Mouse (Mus musculus): ENCODE data around the gene Psap.
A peak's percentile ranks its signal among the peaks of the same experiment; 100 is the strongest.

The Psap gene

DNA sequence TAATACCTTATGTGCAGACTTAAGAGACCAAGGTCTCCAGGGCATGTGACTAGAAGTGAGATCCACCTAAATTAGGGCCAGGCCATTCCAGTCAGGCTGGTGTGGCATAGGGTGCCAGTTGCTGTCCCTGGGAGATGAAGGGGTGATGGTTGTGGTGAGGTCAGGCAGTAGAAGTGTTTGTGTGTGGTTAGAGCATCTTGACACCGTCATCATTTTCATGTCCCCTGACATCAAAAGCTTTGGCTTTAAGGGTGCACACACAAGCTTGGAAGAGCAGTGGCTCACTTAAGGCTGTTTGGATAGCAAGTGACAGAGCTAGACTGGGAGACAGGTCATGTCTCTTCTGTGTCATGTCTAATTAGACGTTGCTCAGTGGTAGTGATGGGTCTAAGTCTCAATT is 10.3 kb downstream of the Psap start:
- DNase-seq (ENCODE audit: low spot score): no peak

DNA sequence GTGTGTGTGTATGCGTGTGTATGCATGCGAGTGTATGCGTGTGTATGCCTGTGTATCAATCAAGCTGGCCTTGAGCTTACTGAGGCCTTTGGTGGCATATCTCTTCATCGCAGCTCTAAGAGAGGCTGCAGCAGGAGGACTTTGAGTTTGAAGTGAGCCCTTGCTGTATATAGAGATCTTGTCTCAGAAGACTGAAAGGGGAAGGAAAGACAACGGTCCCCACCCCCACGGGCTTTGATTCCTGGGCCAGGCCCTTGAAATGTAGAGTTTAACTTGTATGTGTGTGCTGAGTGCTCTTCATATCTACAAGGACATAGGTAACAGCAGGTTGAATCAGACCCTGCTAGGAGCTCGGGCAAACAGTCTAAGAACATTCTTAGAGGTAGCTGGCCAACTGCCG is 11.8 kb downstream of the Psap start:
- DNase-seq (ENCODE audit: low spot score): no peak

- no peak for DNase-seq (ENCODE audit: low spot score)
Observed at GRCm38 (mm10) chr10:60290026-60290738, 12.8 kb downstream of the Psap start.

DNA sequence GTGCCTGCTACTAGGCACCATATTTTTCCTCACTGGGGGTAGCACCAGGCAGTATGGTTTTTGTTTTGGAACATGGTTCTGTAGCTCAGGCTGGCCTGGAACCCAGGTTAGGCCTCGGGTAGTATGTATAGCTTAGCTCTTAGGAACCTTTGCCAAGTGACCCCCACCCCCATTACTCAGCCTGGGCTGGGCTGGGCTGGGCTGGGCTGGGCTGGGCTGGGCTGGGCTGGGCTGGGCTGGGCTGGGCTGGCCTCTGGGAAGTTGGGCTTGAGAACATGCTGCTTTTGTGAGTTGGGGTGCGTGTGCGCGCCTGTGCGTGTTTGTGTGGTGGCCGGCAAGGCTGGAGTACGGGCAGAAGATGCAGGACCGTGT is 13.3 kb downstream of the Psap start:
- no peak for DNase-seq (ENCODE audit: low spot score)

DNA sequence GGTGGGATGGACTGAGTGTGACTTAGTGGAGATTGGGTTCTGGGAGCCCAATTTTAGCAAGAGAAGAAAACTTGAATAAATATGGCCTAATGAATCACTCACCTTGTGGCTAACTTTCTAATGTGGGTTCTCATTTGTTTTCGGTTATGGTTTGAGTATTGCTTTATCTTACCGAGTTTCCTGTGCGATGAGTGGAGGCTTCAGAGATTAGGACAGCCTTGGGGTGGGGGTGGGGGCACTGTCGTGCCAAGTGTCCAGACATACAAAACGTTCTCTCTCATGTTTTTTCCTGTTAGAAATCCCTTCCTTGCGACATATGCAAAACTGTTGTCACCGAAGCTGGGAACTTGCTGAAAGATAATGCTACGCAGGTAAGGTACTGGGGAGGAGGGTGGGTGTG is 14.8 kb downstream of the Psap start:
- no peak for DNase-seq (ENCODE audit: low spot score)

DNA sequence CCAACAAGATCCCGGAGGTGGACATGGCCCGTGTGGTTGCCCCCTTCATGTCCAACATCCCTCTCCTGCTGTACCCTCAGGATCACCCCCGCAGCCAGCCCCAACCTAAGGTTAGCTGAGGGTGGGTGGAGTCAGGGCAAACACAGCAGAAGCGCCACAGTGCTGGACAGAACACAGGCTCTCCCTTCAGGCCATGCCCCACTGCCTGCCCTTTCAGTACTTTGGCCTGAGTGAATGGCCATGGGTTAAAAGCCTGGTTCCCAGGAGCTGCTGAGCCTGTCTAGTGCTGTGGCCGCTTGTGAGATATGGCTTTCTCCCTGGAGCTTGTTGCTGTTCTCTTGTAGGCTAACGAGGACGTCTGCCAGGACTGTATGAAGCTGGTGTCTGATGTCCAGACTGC is 17.2 kb downstream of the Psap start:
- no peak for DNase-seq (ENCODE audit: low spot score)

DNA sequence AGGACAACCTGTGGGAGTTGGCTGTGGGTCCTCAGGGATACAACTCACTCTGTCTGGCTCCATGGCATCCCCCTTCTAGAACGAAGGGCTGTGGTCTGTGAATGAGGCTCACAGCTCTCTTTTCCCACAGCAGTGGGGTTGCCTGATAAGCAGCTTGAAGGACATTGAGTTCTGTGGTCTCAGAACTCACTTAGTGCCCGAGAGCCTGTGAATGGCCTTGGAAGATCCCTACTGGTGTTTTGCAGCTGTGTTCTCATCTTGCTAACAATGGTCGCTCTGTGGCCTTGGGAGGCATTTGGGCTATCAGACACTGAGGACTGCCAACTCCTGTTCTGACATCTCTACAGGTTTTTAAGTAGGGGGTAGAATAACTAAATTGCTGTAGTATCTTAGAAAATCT is 17.9 kb downstream of the Psap start:
- no peak for DNase-seq (ENCODE audit: low spot score)

DNA sequence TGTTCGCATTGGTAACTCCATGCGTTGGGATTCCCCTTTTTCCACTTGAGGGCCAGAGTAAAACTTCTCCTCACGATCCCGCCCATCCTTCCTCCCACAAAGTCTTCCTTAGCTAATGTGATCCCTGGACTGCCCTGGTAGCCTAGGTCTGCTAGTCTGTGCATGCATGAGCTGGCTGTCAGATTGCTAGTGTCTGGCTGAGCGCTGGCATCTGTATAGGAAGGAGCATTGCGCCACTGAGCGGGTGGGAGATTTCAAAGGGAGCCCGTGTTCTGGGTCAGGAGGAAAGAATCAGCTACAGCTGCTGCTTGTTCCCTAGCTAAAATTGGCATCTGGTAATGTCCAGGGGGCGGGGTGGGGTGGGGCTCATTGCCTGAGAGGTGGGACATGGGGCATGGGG is 18.6 kb downstream of the Psap start:
- DNase-seq (ENCODE audit: low spot score): no peak

DNA sequence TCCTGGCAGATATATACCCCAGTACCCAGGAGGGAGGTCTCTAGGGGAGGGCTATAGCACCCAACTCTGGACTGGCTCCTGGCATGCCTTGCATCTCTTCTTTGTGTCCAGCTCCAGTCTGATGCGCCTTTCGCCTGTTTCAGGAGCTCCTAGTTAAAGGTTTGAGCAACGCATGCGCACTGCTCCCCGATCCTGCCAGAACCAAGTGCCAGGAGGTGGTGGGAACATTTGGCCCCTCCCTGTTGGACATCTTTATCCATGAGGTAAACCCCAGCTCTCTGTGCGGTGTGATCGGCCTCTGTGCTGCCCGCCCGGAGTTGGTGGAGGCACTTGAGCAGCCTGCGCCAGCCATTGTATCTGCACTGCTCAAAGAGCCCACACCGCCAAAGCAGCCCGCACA is 22.2 kb downstream of the Psap start:
- DNase-seq (ENCODE audit: low spot score): no peak

- no peak for DNase-seq (ENCODE audit: low spot score)
Observed at GRCm38 (mm10) chr10:60303419-60303818, 26.0 kb downstream of the Psap start.

DNA sequence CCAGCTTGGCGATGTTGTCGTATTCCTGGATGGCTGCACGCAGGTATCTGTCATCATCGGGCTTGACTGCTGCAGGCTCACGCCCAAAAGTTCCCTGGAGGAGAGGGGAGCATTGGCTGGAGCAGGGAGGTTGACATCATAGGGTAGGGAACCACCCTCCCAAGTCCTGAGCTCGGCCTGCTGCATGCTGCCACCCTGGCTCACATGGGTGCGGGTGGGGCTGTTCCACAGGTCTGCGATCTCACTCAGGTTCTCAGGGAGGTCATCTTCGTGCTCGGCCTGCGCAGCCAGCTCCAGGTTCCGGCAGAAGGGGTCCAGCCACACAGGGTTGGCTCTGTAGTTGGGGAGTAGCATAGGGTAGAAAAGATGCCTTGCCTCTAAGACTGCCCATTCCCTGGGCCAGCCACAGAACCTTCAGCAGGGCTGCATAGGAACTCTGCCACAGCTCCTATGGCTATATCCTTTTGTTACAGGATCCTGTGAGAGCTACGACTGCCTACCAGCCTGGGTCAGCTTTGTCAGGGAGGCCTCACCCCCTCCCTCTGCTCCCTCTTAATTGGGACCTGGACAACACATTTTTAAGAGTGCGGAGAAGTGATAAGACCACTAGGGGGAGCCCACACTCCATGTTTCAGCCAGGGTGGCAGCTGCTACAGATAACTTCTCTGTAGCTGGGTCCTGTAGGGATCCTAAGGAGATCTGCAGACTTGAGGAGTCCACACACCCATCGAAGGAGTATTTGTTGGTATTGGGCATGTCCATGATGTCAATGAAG is 27.6 kb downstream of the Psap start:
- peak; percentile 92 for DNase-seq (ENCODE audit: low spot score)

- no peak for DNase-seq (ENCODE audit: low spot score)
Observed at GRCm38 (mm10) chr10:60310629-60311028, 33.2 kb downstream of the Psap start.

DNA sequence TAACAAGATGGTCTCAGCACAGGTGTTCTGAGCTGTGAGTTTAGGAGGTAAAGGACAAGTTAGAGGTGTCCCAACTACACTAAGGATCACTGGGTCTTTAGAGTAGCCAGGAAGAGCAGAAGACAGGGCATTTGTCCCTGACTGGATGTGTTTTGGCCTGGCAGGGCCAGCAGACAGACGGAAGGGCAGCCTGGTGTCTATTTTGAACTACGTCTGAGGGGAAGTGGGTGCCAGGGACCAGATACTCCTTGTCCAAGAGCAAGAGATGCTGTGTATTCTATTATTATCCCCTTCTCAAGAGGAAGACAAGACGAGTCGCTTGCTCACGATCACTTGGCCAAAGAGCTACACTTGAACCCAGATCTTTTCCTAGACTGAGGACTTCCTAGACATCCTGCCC is 36.2 kb downstream of the Psap start:
- no peak for DNase-seq (ENCODE audit: low spot score)

- DNase-seq (ENCODE audit: low spot score): no peak
Observed at GRCm38 (mm10) chr10:60316166-60316565, 38.7 kb downstream of the Psap start.

DNA sequence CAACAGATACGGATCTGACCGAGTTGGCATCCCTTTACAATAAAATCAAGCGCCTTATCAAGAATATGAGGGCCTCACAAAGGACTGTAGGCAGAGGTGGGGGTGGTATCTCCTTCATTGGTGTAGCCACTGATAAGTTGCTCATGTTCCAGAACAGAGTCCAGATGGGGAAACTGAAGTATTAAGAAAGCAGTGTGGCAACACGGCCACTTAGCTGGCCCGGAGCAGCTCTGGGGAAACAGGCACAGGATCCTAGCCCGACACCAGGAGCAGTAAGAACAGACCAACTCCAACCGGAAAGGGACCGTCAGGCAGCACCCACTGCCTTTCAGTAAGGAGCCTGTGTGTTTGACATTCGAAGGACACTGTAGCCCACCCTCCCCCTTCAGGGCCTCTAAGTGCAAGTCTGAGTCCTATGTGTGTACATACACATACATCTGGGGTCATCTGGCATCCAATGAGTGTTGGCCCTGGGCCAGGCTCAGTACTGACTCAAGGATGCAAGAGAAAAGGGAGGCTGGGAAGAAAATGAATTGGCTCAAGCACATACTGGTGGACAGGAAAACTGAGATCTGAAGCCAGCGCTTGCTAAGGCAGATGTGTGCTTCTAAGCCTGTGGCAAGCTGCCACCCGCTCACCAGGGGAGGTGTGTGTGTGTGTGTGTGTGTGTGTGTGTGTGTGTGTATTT is 51.7 kb downstream of the Psap start:
- no peak for DNase-seq (ENCODE audit: low spot score)

DNA sequence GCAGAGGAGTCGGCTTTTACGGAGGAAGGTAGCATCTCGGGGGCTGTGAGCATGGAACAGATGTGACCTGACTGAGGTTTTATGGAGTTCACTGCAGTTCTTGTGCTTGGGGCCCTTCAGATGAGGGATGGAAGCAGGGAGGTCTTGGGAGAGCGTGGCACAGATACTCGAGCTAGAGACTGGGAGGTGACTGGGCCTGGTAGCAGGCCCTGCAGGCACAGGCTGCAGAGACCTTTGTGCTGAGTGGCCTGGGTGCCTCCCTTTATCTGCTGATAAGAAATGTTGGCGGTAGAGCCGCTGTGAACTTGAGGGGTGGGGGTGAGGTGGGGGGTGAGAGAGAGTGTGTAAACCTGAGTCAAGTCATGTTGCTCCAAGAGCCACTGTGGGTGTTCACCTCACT is 57.2 kb downstream of the Psap start:
- DNase-seq (ENCODE audit: low spot score): no peak

DNA sequence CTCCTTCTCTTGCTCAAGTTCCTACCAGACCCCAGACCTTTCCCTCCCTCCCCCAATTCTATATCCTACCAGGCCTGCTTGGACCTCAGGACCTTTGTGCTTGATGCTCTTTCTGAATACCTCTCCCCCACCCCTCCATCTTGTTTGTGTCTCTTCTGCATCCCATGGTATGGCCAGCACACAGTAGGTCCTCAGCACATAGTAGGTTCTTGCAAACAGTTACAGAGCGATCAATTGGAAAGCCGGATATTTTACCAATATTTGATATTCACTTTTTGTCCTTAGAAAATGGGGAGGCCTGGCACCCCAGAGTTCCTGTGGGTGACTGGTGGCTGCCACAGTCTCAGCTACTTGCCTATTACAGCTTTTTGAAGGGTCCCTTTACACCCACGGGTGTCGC is 57.6 kb downstream of the Psap start:
- DNase-seq (ENCODE audit: low spot score): no peak

DNA sequence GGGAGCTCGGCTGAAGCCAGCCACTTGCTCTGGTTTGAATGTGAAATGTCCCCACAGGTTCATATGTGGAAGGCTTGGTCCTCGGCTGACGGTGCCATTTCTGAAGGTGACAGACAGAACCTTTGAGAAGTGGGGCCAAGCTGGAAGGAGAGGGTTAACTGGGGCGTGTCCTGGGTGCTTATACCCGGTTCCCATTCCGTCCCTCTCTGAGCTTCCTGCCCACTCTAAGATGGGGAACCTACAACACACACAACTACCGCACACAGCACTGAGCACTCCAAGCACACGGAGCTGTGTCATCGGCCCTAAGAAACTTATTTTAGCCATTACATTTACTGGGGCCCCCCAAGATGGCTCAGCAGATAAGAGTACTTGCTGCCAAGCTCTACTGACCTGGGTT is 64.1 kb downstream of the Psap start:
- DNase-seq (ENCODE audit: low spot score): no peak

GRCm38 (mm10) chr10:60344111-60344510 is 66.7 kb downstream of the Psap start:
- DNase-seq (ENCODE audit: low spot score): no peak

DNA sequence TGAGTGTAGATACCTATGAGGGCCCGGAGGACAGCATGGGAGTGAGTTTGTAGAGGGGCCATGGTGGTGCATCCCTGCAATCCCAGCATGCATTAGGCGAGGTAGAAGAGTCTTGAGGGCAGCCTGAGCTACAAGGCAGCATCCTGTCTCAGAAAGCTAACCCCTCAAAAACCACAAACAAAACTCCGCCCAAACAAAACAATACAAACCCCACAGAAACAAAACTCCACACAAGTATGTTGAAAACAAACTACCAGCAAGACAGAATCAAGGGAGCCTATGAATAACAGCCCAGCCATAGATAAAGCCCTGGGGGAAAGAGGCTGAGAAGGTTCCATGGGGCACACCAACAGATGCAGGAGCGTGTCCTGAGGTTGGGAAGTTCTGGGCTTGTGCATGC is 68.6 kb downstream of the Psap start:
- no peak for DNase-seq (ENCODE audit: low spot score)

GRCm38 (mm10) chr10:60346701-60347405 is 69.4 kb downstream of the Psap start, which contains the start of gene Vsir:
Gene Vsir, plus strand, starts transcription at chr10:60346851.
- peak; percentile 86 for DNase-seq (ENCODE audit: low spot score)

- peak; percentile 7 for DNase-seq (ENCODE audit: low spot score)
Observed at GRCm38 (mm10) chr10:60347768-60348610, 70.6 kb downstream of the Psap start.

All from embryo, embryonic 10.5 days (tissue).